ENCODE assay signal across 16 mouse cellular contexts in the genomic region with DNA sequence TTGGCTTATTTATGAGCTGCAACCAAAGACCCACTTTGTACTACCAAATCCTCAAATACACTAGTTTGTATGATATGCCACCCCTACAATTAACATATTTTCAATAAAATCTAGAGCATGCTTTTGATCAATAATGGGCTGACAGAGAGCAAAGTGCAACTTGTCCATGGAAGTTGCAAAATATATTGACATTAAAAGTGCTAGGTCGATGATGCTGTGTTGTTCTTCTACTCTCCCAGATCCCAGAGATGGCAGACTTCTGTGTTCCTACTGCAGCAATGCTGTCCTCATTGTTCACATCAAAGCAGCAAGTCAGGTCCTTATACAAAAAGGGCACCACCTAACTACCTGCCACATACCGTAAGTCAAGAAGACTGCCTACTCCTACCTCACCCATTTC.
"Had no signal": no experiment of that assay in that cellular context is flagged by ENCODE, and none has a peak within 500 bp of the region (broad histone marks: within the 10 kb centered on the region; RNA-seq: fewer than 3 reads in every experiment).

No protein-coding gene starts in this region.

- H3K36me3 ChIP-seq: neural tube, embryonic 13.5 days; neural tube, embryonic 15.5 days; stomach, embryonic 15.5 days had no signal

- H3K9ac ChIP-seq: neural tube, embryonic 13.5 days; neural tube, embryonic 15.5 days; stomach, embryonic 15.5 days had no signal

- H3K9me3 ChIP-seq: neural tube, embryonic 13.5 days; neural tube, embryonic 15.5 days; stomach, embryonic 15.5 days had no signal

- H3K4me3 ChIP-seq: neural tube, embryonic 13.5 days; neural tube, embryonic 15.5 days; stomach, embryonic 15.5 days had no signal

- DNase-seq: retina, postnatal 1 day; right cerebral cortex, adult 18-20 months; right cerebral cortex, postnatal 14 days; right cerebral cortex, postnatal 25 days; right cerebral cortex, postnatal 4 days; spleen, adult 18-20 months; thymus, adult 18-20 months; thymus, adult 2 months; thymus, postnatal 14 days; thymus, postnatal 25 days; thymus, postnatal 36 days; thymus, postnatal 4 days had no signal

- H3K27me3 ChIP-seq: neural tube, embryonic 13.5 days; neural tube, embryonic 15.5 days; stomach, embryonic 15.5 days had no signal

- H3K4me2 ChIP-seq: neural tube, embryonic 13.5 days; neural tube, embryonic 15.5 days; stomach, embryonic 15.5 days had no signal

- H3K27ac ChIP-seq: neural tube, embryonic 13.5 days; neural tube, embryonic 15.5 days; stomach, embryonic 15.5 days; stomach, postnatal 0 days had no signal

- H3K4me1 ChIP-seq: neural tube, embryonic 13.5 days; neural tube, embryonic 15.5 days; stomach, embryonic 15.5 days had no signal
